Mouse (Mus musculus): ENCODE measurements around the gene Prkd2.

Prkd2 gene

GRCm38 (mm10) chr7:16826571-16826970 is 16.1 kb upstream of the Prkd2 start:
- DNase-seq (ENCODE audit: extremely low read depth, low read depth), result no peak

GRCm38 (mm10) chr7:16827274-16827673 is 15.4 kb upstream of the Prkd2 start:
- DNase-seq (ENCODE audit: extremely low read depth, low read depth), result no peak

DNA sequence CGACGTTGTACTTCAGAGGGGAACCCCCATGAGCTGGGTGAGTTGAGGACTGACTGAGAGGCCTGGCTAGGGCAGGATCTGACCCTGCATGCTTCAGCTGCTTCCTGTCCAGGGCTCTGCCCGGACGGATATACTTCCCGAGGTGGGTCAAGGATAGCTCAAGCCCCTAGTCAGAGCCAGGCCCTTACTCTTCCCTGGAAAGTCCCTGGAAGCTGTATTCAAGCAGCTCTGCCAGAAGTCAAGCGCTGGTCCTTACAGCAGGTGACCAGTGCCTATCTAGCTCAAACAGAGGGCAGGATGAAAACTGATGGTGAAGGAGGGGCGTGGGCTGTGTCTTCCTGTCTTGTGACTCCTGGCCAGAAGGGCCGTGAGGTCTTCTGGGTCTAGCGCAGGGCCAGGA is 12.3 kb upstream of the Prkd2 start:
- no peak for DNase-seq (ENCODE audit: extremely low read depth, low read depth)

DNA sequence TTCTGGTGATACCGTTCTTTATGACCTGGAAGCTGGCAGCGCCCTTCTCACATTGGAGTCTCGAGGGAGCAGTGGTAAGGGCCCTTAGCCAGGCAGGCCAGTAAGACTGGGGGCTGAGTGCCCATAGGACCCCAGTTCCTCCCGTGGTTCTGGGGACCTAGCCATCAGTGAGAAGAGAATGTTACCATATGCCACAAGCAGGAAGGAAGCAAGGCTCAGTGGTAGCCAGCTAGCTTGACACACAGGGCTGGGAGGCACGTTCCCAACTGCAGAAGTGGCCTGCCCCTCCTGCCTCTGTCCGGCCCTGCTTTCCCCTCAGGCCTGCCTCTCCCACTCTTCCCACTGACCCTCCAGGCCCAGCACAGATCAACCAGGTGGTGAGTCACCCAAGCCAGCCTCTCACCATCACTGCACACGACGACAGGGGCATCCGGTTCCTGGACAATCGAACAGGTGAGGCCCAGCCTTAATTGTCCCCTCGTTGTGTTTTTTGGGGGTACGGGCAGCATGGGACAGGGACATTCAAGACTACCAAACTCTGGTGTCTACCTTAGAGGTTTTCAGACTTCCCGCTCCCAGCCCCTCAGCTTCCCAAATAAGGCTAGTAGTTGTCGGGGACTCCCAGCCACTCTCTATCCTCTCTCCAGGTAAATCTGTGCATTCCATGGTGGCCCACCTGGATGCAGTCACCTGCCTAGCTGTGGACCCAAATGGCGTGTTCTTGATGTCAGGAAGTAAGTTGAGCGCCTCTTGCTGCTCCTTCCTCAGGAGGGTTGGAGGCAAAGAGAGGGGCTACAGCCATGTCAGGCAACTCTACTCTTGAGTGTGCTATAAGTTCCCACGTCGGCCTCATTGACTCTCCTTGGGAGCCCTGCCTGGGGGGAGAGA is 4.5 kb upstream of the Prkd2 start:
- no peak for DNase-seq (ENCODE audit: extremely low read depth, low read depth)

DNA sequence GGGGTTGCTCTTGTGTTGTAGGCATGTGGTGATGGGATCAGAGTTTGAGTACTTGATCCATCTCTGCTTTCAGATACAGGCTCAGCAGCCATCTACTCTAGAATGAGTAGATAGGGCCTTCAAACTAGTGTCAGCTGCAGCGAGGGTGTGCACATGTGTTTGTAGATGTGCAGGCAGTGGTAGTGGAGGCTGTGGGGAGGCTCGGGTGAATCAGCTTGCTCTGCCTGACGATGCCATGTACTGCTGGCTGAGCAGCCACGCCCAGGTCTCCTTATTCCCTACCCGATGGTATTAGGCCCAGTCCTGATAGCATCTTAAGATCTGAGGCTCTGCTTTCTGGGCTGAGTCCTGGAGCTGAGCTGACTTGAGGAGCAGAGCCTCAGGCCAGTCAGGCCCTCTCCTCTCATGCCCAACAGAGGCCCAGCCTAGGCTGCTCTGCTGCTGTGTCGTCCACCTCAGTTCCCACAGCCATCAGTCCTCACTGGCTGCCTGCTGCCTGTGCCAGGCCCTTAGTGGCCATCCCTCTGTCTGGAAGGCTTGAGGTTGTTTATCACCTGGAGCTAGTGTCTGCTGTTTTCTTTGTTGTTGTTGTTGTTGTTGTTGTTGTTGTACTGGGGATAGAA is 3.8 kb upstream of the Prkd2 start:
- DNase-seq (ENCODE audit: extremely low read depth, low read depth), result no peak

- DNase-seq (ENCODE audit: extremely low read depth, low read depth), result no peak
Observed at GRCm38 (mm10) chr7:16839427-16840108, 3.1 kb upstream of the Prkd2 start.

DNA sequence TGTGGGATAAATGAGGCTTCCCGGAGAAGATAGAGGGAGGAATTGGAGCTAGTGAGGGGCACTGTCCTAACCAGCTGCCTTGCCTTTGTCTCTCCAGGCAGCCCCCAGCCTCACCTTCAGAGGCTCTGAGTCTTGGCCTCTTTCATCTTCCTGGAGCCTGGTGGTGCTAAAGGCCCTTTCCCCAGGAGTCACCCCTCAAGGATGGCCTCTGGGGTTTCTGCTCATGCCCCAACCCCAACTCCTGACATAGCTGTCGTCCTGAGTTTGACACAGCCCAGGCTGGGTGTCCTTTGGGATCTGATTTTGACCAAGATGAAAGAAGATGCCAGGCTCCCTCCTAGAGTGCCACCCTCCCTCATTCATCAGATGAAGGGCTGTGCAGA is 2.6 kb upstream of the Prkd2 start:
- no peak for DNase-seq (ENCODE audit: extremely low read depth, low read depth)

GRCm38 (mm10) chr7:16841078-16841477 is 1.6 kb upstream of the Prkd2 start:
- no peak for DNase-seq (ENCODE audit: extremely low read depth, low read depth)

GRCm38 (mm10) chr7:16841561-16842560 is 841 bp upstream of the Prkd2 start:
- no peak for DNase-seq (ENCODE audit: extremely low read depth, low read depth)

DNA sequence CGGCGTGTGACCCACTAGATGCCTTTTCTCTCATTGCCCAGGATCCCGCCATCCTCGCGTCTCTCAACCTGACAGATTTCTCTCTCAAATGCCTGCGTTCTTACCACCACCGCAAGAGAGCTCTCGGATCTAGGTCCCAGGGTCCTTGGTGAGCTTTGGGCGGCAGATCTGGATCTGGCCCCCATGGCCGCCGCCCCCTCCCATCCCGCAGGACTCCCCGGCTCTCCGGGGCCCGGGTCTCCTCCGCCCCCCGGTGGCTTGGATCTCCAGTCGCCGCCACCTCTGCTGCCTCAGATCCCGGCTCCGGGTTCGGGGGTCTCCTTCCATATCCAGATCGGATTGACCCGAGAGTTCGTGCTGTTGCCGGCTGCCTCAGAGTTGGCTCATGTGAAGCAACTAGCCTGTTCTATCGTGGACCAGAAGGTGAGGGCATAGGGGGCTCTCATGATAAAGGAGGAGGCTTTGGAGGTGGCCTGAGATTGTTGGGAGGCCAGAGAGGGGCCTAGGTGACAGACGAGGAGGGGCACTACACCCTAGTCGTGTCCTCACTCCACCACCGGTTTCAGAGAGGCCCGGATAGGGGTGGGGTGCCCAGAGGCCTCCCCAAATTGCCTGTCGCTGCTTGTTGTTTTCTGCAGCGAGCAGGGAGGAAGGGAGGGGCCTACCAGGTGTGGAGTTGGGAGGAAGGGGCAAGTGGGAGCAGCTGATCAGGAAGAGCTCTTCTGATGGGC is 904 bp downstream of the Prkd2 start:
- DNase-seq (ENCODE audit: extremely low read depth, low read depth), result no peak

GRCm38 (mm10) chr7:16844696-16845071 is 2.0 kb downstream of the Prkd2 start:
- no peak for DNase-seq (ENCODE audit: extremely low read depth, low read depth)

DNA sequence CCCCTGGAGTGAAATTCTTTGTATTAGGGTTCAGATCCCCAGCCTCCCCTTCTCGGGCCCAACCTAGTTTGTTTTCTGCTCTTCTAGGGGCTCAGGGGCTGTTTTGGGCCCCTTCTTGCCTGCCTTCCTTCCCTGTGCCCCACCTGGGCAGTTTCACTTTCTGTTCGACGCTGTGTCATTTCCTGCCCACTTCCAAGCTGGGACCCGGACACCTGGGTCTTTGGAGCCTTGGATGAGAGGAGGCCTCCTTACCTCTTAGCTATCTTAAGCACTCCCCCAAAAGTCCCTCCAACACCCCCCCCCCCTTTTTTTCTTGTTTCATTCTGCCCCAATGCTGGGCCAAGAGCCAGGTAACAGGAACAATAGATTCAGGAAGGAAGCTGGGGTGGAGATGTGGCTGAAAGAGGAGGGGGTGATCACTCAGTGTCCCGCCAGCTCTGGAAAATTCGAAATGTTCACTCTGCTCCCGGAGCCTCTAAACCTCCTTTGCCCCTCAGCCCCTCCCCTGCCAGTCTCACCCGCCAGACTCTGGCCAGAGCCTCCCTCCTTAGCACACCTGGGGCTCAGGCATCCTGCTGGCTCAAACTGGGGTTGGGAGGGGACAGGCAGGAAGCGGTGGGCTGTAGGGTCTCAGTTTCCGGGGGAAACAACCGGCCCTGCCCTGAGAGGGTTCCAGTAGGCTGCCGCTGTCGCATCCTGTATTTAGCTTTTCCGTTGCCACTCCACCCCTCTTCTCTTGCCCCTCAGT is 2.5 kb downstream of the Prkd2 start:
- DNase-seq (ENCODE audit: extremely low read depth, low read depth), result no peak

GRCm38 (mm10) chr7:16845820-16846167 is 3.1 kb downstream of the Prkd2 start:
- DNase-seq (ENCODE audit: extremely low read depth, low read depth), result no peak

DNA sequence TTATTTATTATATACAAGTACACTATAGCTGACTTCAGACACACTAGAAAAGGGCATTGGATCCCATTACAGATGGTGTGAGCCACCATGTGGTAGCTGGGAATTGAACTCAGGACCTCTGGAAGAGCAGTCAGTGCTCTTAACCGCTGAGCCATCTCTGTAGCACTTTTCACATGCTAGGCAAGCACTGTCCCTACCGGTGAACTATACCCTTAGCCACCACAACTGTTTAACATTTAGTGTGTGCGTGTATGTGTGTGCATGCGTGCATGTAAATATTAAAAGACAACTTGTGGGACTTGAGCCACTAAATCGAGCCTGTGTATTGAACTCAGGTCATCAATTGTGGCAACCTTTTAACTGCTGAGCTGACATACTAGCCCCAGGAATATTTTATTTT is 4.1 kb downstream of the Prkd2 start:
- DNase-seq (ENCODE audit: extremely low read depth, low read depth), result no peak

DNA sequence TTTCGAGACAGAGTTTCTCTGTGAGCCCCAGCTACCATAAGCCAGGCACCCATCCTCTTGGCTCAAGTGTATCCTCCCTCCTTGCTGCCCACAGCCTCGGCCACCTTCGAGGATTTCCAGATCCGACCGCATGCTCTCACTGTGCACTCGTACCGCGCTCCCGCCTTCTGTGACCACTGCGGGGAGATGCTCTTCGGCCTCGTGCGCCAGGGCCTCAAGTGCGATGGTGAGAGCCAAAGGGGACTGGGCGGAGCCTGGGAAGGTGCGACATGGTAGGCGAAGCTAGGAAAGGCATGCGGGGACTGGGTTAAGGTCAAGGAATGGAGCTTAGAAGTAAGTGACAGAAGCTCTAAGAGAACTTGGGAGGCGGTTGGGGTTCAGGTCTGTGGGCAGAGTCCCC is 4.8 kb downstream of the Prkd2 start:
- no peak for DNase-seq (ENCODE audit: extremely low read depth, low read depth)

- no peak for DNase-seq (ENCODE audit: extremely low read depth, low read depth)
Observed at GRCm38 (mm10) chr7:16848579-16848978, 5.9 kb downstream of the Prkd2 start.

DNA sequence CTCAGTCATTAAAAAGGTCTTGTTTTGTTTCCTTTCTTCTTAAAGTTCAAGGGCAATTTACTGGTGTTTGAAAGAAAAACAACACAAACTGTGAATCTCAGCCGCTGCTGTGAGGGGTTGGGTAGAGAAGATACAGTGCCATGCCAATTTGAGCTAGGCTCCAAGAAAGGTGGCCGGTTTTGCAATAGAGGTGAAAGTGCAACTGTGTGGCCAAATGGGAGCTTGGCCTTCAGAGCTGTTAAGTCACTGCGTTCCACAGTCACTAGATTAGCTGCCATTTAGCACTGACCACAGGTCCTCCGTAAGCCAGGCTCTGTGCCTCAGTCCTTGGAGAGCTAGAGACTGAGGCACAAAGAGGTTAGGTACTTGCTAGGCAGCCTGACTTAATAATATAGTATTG is 8.9 kb downstream of the Prkd2 start:
- DNase-seq (ENCODE audit: extremely low read depth, low read depth), result no peak

DNA sequence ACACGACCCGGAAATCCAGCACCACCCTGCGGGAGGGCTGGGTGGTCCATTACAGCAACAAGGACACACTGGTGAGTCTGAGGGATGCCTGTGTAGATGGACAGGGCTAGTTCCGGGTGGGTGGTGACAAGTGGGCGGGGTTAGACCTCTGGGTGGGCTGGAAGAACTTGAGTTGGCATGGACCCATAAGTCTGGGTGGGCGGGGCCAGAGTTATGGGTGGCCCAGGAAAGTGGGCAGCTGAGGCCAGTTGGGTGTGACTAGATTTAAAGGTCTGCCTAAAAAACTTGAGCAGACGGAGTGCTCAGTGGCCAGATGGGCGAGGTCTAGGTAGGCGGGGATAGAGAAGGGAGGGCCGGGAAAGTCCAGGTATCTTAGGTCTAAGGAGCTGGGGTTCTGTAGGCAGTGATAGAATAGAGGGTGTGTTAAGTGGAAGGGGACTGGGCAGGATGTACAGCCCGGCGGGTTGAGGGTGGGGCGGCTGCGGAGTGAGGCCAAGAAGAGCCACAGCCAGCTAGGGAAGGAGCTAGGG is 10.7 kb downstream of the Prkd2 start:
- DNase-seq (ENCODE audit: extremely low read depth, low read depth), result no peak

GRCm38 (mm10) chr7:16858336-16858735 is 15.6 kb downstream of the Prkd2 start:
- DNase-seq (ENCODE audit: extremely low read depth, low read depth), result peak; percentile 32
